Mouse (Mus musculus): ENCODE measurements around the gene Impg1. TPM values are rescaled to one million over a fixed set of nuclear protein-coding genes. Genes with fewer than 3 reads are reported as not detected.
A peak's percentile ranks its signal among the peaks of the same experiment; 100 is the strongest.
"Not testable (repeated sequence)": the region's sequence is repeated elsewhere in the genome, so short reads cannot be mapped to it uniquely, and the experiment has no call there.

Impg1 gene
- polyA plus RNA-seq, 1 experiment: not detected

DNA sequence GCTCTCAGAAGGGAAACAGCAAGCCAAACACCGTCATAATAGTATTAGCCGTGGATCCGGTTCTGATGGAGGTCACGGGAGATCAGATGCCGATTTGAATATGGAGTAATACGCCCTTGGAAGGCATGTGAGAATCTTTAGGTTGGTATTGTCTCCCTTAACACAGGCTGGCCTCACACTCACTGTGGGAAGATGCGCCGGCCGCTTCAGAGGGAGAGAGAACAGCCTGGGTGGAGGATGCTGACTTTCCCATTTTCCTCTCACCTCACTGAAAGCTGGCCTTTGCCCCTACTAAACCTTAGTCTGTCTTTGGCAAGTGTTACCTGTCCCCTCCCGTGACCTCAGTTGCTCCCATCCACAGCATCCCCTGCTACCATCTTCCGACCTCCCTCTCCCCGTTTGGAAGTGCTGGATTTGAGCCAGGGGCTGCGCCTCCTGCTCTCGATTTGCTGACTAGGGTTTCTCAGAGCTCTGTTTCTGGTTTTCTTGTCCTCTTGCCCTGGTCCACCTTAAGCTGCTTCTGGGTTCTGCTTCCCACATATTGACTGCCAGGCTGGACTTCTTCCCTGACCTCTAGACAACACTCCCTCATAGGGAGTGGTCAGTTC lies 131.2 kb downstream of the Impg1 start:
- H3K27ac ChIP-seq (ENCODE audit: insufficient read depth, low read depth, low read length): no peak overlapping the region
- no peaks in the 10 kb centered on the region for H3K36me3 ChIP-seq (ENCODE audit: control insufficient read depth, insufficient read depth, low read length)
- H3K4me3 ChIP-seq (ENCODE audit: insufficient read depth, low read depth, low read length): no peak overlapping the region
- H3K27me3 ChIP-seq (replicated peaks; ENCODE audit: control insufficient read depth, insufficient read depth, low read length): no peaks in the 10 kb centered on the region
- no peak for TF ChIP-seq CTCF (conservative IDR thresholded peaks at IDR 0.05; ENCODE audit: insufficient read depth, insufficient read length, low read depth, low read length)
- no peak for TF ChIP-seq POLR2A (IDR thresholded peaks at IDR 0.05; ENCODE audit: low read depth, low read length)
- DNase-seq: peak; percentile 52
- 47% methylated on average over 14 of the region's 14 CpGs for WGBS
- H3K4me1 ChIP-seq (ENCODE audit: control insufficient read depth, insufficient read depth, low read length): no peaks in the 10 kb centered on the region

GRCm38 (mm10) chr9:80333466-80333865 lies 131.8 kb downstream of the Impg1 start:
- Histone ChIP-seq H3K27me3 (replicated peaks; ENCODE audit: control insufficient read depth, insufficient read depth, low read length) (no peaks in the 10 kb centered on the region), H3K27ac (ENCODE audit: insufficient read depth, low read depth, low read length) (no peak overlapping the region), H3K4me1 (ENCODE audit: control insufficient read depth, insufficient read depth, low read length) (no peaks in the 10 kb centered on the region), H3K4me3 (ENCODE audit: insufficient read depth, low read depth, low read length) (no peak overlapping the region), H3K36me3 (ENCODE audit: control insufficient read depth, insufficient read depth, low read length) (no peaks in the 10 kb centered on the region)
- DNase-seq: no peak
- 38% methylated on average over 8 of the region's 8 CpGs for WGBS
- TF ChIP-seq CTCF (conservative IDR thresholded peaks at IDR 0.05; ENCODE audit: insufficient read depth, insufficient read length, low read depth, low read length): no peak
- TF ChIP-seq POLR2A (IDR thresholded peaks at IDR 0.05; ENCODE audit: low read depth, low read length): no peak

- Histone ChIP-seq H3K27ac (ENCODE audit: insufficient read depth, low read depth, low read length) (no peak overlapping the region), H3K27me3 (replicated peaks; ENCODE audit: control insufficient read depth, insufficient read depth, low read length) (no peaks in the 10 kb centered on the region), H3K4me1 (ENCODE audit: control insufficient read depth, insufficient read depth, low read length) (no peaks in the 10 kb centered on the region), H3K36me3 (ENCODE audit: control insufficient read depth, insufficient read depth, low read length) (no peaks in the 10 kb centered on the region), H3K4me3 (ENCODE audit: insufficient read depth, low read depth, low read length) (peak overlapping the region; percentile 45; the same call in 1 of the 2 replicates)
- WGBS: 16% methylated on average over 14 of the region's 14 CpGs
- TF ChIP-seq POLR2A (IDR thresholded peaks at IDR 0.05; ENCODE audit: low read depth, low read length) (no peak), CTCF (conservative IDR thresholded peaks at IDR 0.05; ENCODE audit: insufficient read depth, insufficient read length, low read depth, low read length) (no peak; the same call in 1 of the 2 replicates)
- DNase-seq: peak; percentile 40
Measured at GRCm38 (mm10) chr9:80332153-80332552, 133.1 kb downstream of the Impg1 start.

DNA sequence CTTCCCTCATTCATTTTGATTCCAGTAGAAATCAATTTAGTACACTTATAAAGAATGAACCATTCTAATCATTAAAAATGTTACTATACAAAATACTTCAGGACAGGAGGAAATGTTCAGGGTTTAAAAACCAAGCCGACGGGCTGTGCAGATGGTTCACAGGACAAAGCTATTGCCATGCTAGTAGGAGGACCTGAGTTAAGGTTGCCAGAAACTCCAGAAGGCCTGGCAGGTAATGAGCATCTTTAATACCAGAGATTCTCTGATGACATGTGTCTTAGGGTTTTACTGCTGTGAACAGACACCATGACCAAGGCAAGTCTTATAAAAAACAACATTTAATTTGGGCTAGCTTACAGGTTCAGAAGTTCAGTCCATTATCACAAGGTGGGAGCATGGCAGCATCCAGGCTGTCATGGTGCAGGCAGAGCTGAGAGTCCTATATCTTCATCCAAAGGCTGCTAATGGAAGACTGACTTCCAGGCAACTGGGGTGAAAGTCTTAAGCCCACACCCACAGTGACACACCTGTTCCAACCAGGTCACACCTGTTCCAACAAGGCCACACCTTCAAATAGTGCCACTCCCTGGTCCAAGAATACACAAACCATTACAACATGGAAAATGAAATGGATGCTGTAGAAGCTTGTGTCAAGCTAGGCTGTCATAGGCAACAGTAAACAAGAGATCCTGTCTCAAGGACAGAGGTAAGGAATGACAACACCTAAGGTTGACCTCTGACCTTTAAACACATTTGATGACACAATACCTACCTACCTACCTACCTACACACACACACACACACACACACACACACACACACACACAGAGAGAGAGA lies 144.0 kb downstream of the Impg1 start:
- H3K36me3 ChIP-seq (ENCODE audit: control insufficient read depth, insufficient read depth, low read length); DNase-seq; H3K4me3 ChIP-seq (ENCODE audit: insufficient read depth, low read depth, low read length); H3K27me3 ChIP-seq (replicated peaks; ENCODE audit: control insufficient read depth, insufficient read depth, low read length); H3K27ac ChIP-seq (ENCODE audit: insufficient read depth, low read depth, low read length); H3K4me1 ChIP-seq (ENCODE audit: control insufficient read depth, insufficient read depth, low read length): not testable (repeated sequence)
- 97% methylated on average over 2 of the region's 2 CpGs for WGBS

DNA sequence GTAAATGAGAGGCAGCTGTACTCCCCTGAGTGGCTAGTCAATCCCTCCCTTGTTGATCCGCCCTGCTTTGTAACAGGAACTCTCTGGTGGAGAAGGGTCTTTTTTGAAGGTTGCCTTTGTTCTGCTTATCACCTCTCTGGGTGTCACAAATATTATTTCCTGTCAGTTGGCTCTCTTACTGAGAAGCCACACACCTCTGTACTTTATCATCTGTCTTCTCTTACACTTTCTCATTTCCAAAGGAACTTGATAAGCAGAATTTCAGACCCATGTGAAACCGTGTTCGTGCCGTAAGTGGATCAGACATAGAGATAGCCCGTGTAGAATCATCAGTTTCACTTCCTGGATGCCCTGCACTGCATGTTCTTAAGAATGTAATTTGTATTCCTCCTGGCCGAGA lies 147.3 kb downstream of the Impg1 start:
- H3K4me1 ChIP-seq (ENCODE audit: control insufficient read depth, insufficient read depth, low read length): no peaks in the 10 kb centered on the region
- H3K4me3 ChIP-seq (ENCODE audit: insufficient read depth, low read depth, low read length): no peak overlapping the region
- no peaks in the 10 kb centered on the region for H3K27me3 ChIP-seq (replicated peaks; ENCODE audit: control insufficient read depth, insufficient read depth, low read length)
- TF ChIP-seq POLR2A (IDR thresholded peaks at IDR 0.05; ENCODE audit: low read depth, low read length) (no peak), CTCF (conservative IDR thresholded peaks at IDR 0.05; ENCODE audit: insufficient read depth, insufficient read length, low read depth, low read length) (no peak)
- no peak for DNase-seq
- 90% methylated on average over 6 of the region's 6 CpGs for WGBS
- H3K27ac ChIP-seq (ENCODE audit: insufficient read depth, low read depth, low read length): no peak overlapping the region
- H3K36me3 ChIP-seq (ENCODE audit: control insufficient read depth, insufficient read depth, low read length): no peaks in the 10 kb centered on the region; the same call in 1 of the 2 replicates

- TF ChIP-seq POLR2A (IDR thresholded peaks at IDR 0.05; ENCODE audit: low read depth, low read length): no peak
- WGBS: 95% methylated on average over 6 of the region's 6 CpGs
- peaks cover 8% of the 10 kb centered on the region for H3K36me3 ChIP-seq (ENCODE audit: control insufficient read depth, insufficient read depth, low read length)
- no peaks in the 10 kb centered on the region for H3K4me1 ChIP-seq (ENCODE audit: control insufficient read depth, insufficient read depth, low read length)
- no peak overlapping the region for H3K27ac ChIP-seq (ENCODE audit: insufficient read depth, low read depth, low read length)
- H3K27me3 ChIP-seq (replicated peaks; ENCODE audit: control insufficient read depth, insufficient read depth, low read length): no peaks in the 10 kb centered on the region
- no peak overlapping the region for H3K4me3 ChIP-seq (ENCODE audit: insufficient read depth, low read depth, low read length)
- DNase-seq: no peak
Measured at GRCm38 (mm10) chr9:80315922-80316321, 149.4 kb downstream of the Impg1 start.

- WGBS: 59% methylated on average over 5 of the region's 5 CpGs
- no peaks in the 10 kb centered on the region for H3K4me1 ChIP-seq (ENCODE audit: control insufficient read depth, insufficient read depth, low read length)
- no peak for TF ChIP-seq CTCF (conservative IDR thresholded peaks at IDR 0.05; ENCODE audit: insufficient read depth, insufficient read length, low read depth, low read length)
- no peak for TF ChIP-seq POLR2A (IDR thresholded peaks at IDR 0.05; ENCODE audit: low read depth, low read length)
- H3K4me3 ChIP-seq (ENCODE audit: insufficient read depth, low read depth, low read length): no peak overlapping the region
- H3K36me3 ChIP-seq (ENCODE audit: control insufficient read depth, insufficient read depth, low read length): peaks cover 10% of the 10 kb centered on the region
- no peaks in the 10 kb centered on the region for H3K27me3 ChIP-seq (replicated peaks; ENCODE audit: control insufficient read depth, insufficient read depth, low read length)
- DNase-seq: no peak
- H3K27ac ChIP-seq (ENCODE audit: insufficient read depth, low read depth, low read length): no peak overlapping the region
Measured at GRCm38 (mm10) chr9:80313610-80314009, 151.7 kb downstream of the Impg1 start.
